Mouse (Mus musculus): ENCODE data around the gene Doc2g.

The Doc2g gene

DNA sequence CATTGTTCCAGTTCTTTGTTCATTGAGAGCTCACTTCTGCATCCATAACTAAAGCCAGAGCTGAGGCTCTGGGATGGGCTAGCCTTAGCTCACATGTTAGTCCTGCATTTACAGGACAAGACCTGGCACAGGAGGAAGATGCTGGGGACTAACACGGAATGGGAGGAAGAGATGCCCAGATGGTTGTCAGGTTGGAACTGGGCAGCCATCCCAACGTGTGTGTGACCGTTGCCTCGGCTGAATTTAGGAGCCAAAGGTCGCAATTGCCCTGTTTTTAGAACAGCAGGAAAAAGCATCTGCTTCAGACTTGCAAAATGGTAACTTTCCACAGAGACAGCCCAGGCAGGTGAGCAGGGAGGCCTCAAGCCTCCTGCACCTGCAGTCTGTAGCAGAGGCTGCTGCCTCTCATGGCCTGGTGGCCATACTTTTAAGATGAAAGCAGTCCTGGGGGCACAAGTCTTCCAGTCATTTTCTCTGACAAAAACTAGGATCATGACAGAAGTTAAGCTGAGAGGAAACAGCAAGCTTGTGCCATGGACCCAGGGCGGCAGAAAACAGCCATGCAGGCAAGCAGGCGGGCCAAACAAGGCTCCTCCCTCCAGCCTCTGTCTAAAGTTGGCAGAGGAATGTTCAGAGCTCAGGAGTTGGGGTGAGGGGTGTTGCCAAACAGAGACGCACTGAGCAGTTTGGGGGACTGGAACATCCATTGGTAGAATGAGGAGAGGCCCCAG, 52.3 kb downstream of the Doc2g start:
- peak; percentile 39 for DNase-seq

DNA sequence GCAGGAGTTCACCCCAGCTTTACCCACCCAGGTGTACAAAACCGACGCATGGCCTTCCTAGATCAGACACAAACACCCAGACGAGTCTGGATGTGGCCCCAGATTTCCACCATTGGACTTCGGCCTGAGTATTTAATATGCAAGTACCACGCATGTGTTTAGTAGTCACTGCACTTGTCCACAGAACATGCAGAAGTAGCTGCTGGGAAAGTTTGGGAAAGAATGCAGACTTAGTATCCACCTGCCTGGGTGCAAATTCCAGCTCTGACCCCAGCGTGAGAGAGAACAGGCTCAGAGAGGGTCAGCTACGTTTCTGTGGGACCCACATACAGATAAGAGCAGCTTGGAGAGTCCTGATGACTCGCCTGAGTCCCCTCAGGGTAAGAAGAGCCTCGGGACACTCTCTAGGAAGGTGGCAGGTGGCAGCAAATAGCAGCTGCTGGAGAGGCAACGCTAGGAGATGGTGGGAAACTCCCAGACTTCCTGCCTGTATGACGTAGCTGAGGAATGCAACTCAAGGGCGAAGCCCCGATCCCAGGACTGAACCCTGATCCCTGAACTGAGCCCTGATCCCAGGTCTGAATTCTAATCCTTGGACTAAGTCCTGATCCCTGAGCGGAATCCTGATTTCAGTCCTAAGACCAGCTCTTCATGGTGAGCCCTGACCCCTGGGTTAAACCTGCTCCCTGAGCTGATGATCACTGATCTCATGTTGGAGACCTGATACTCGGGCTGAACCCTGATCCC, 53.0 kb downstream of the Doc2g start:
- no peak for DNase-seq

All from kidney, postnatal 10 days (tissue).